Mouse (Mus musculus): ENCODE measurements around the gene Fam71e2. TPM values are rescaled to one million over a fixed set of nuclear protein-coding genes. Genes with fewer than 3 reads are reported as not detected.

The Fam71e2 gene
- total and polyA plus RNA-seq, 3 experiments = 0.05 TPM; not detected in 2

- H3K4me3 ChIP-seq (ENCODE audit: low read depth, low read length) = no peak overlapping the region
- TF ChIP-seq GATA2 (IDR thresholded peaks at IDR 0.05; ENCODE audit: borderline replicate concordance, low read depth, low read length) = no peak
- TF ChIP-seq CTCF (IDR thresholded peaks at IDR 0.05; ENCODE audit: low read depth, low read length) = no peak
- TF ChIP-seq POLR2AphosphoS5 (IDR thresholded peaks at IDR 0.05; ENCODE audit: insufficient replicate concordance, low read depth, low read length) = no peak
- no peak for TF ChIP-seq GATA1 (IDR thresholded peaks at IDR 0.05; ENCODE audit: borderline replicate concordance, low read length)
- no peak for TF ChIP-seq TAL1 (conservative IDR thresholded peaks at IDR 0.05; ENCODE audit: low read depth, low read length)
- no peaks in the 10 kb centered on the region for H3K4me1 ChIP-seq (ENCODE audit: insufficient read depth, low read depth, low read length)
- H3K36me3 ChIP-seq (replicated peaks) = no peaks in the 10 kb centered on the region
- H3K27me3 ChIP-seq (ENCODE audit: insufficient read depth, low read length) = peaks cover 22% of the 10 kb centered on the region
- ATAC-seq (ENCODE audit: extremely low read depth, insufficient number of reproducible peaks, low FRiP score, poor library complexity, severe bottlenecking) (no peak), DNase-seq (ENCODE audit: low spot score) (no peak)
- no peaks in the 10 kb centered on the region for H3K9me3 ChIP-seq (replicated peaks)
These were observed 6.0 kb downstream of the Fam71e2 start for GRCm38 (mm10) chr7:4764946-4765710.

GRCm38 (mm10) chr7:4759670-4760069, 11.4 kb downstream of the Fam71e2 start:
- H3K36me3 ChIP-seq (replicated peaks) = no peaks in the 10 kb centered on the region
- no peak overlapping the region for H3K4me3 ChIP-seq (ENCODE audit: low read depth, low read length)
- ATAC-seq (ENCODE audit: extremely low read depth, insufficient number of reproducible peaks, low FRiP score, poor library complexity, severe bottlenecking) (no peak), DNase-seq (ENCODE audit: low spot score) (no peak)
- H3K4me1 ChIP-seq (ENCODE audit: insufficient read depth, low read depth, low read length) = no peaks in the 10 kb centered on the region
- no peak for TF ChIP-seq TAL1 (conservative IDR thresholded peaks at IDR 0.05; ENCODE audit: low read depth, low read length)
- peaks cover 17% of the 10 kb centered on the region for H3K27me3 ChIP-seq (ENCODE audit: insufficient read depth, low read length)
- H3K9me3 ChIP-seq (replicated peaks) = peaks cover 8% of the 10 kb centered on the region

- Histone ChIP-seq H3K4me1 (ENCODE audit: insufficient read depth, low read depth, low read length) (peaks cover 41% of the 10 kb centered on the region), H3K4me3 (ENCODE audit: low read depth, low read length) (peak within 1 kb of the TSS; percentile 72), H3K36me3 (replicated peaks) (peaks cover 19% of the 10 kb centered on the region), H3K27me3 (ENCODE audit: insufficient read depth, low read length) (0 out of 2 replicates have a peak, but pooled peaks cover 2% of the 10 kb centered on the region), H3K9me3 (replicated peaks) (peaks cover 8% of the 10 kb centered on the region)
- TF ChIP-seq GATA1 (IDR thresholded peaks at IDR 0.05; ENCODE audit: borderline replicate concordance, low read length) = no peak
- TF ChIP-seq CTCF (IDR thresholded peaks at IDR 0.05; ENCODE audit: low read depth, low read length) = no peak
- no peak for TF ChIP-seq POLR2AphosphoS5 (IDR thresholded peaks at IDR 0.05; ENCODE audit: insufficient replicate concordance, low read depth, low read length)
- no peak for TF ChIP-seq GATA2 (IDR thresholded peaks at IDR 0.05; ENCODE audit: borderline replicate concordance, low read depth, low read length)
- TF ChIP-seq TAL1 (conservative IDR thresholded peaks at IDR 0.05; ENCODE audit: low read depth, low read length) = no peak
- no peak for DNase-seq (ENCODE audit: low spot score)
- ATAC-seq (ENCODE audit: extremely low read depth, insufficient number of reproducible peaks, low FRiP score, poor library complexity, severe bottlenecking) = no peak
These were observed 18.1 kb downstream of the Fam71e2 start, which contains the start of gene Cox6b2 for GRCm38 (mm10) chr7:4752821-4753570. Gene Cox6b2 (minus strand): TSS chr7:4753094.

GRCm38 (mm10) chr7:4751971-4752820, 18.9 kb downstream of the Fam71e2 start:
- H3K4me1 ChIP-seq (ENCODE audit: insufficient read depth, low read depth, low read length) = peaks cover 49% of the 10 kb centered on the region
- H3K9me3 ChIP-seq (replicated peaks) = peaks cover 8% of the 10 kb centered on the region
- H3K27me3 ChIP-seq (ENCODE audit: insufficient read depth, low read length) = 0 out of 2 replicates have a peak, but pooled peaks cover 2% of the 10 kb centered on the region
- DNase-seq (ENCODE audit: low spot score) = peak; percentile 68
- TF ChIP-seq CTCF (IDR thresholded peaks at IDR 0.05; ENCODE audit: low read depth, low read length) (no peak), POLR2AphosphoS5 (IDR thresholded peaks at IDR 0.05; ENCODE audit: insufficient replicate concordance, low read depth, low read length) (no peak; the same call in 1 of the 2 replicates), GATA1 (IDR thresholded peaks at IDR 0.05; ENCODE audit: borderline replicate concordance, low read length) (no peak), GATA2 (IDR thresholded peaks at IDR 0.05; ENCODE audit: borderline replicate concordance, low read depth, low read length) (no peak), TAL1 (conservative IDR thresholded peaks at IDR 0.05; ENCODE audit: low read depth, low read length) (no peak)
- peaks cover 26% of the 10 kb centered on the region for H3K36me3 ChIP-seq (replicated peaks)
- ATAC-seq (ENCODE audit: extremely low read depth, insufficient number of reproducible peaks, low FRiP score, poor library complexity, severe bottlenecking) = no peak
- peak overlapping the region; percentile 72 for H3K4me3 ChIP-seq (ENCODE audit: low read depth, low read length)

GRCm38 (mm10) chr7:4749169-4749568, 21.9 kb downstream of the Fam71e2 start:
- Histone ChIP-seq H3K9me3 (replicated peaks) (no peaks in the 10 kb centered on the region), H3K4me1 (ENCODE audit: insufficient read depth, low read depth, low read length) (peaks cover 77% of the 10 kb centered on the region), H3K36me3 (replicated peaks) (peaks cover 56% of the 10 kb centered on the region), H3K27me3 (ENCODE audit: insufficient read depth, low read length) (0 out of 2 replicates have a peak, but pooled peaks cover 2% of the 10 kb centered on the region), H3K4me3 (ENCODE audit: low read depth, low read length) (no peak overlapping the region)
- no peak for DNase-seq (ENCODE audit: low spot score)
- no peak for ATAC-seq (ENCODE audit: extremely low read depth, insufficient number of reproducible peaks, low FRiP score, poor library complexity, severe bottlenecking)
- 0 out of 2 replicates have a peak, but pooled peaks have one; percentile 52 for TF ChIP-seq POLR2AphosphoS5 (IDR thresholded peaks at IDR 0.05; ENCODE audit: insufficient replicate concordance, low read depth, low read length)
- no peak for TF ChIP-seq GATA1 (IDR thresholded peaks at IDR 0.05; ENCODE audit: borderline replicate concordance, low read length)
- no peak for TF ChIP-seq TAL1 (conservative IDR thresholded peaks at IDR 0.05; ENCODE audit: low read depth, low read length)
- no peak for TF ChIP-seq GATA2 (IDR thresholded peaks at IDR 0.05; ENCODE audit: borderline replicate concordance, low read depth, low read length)
